Mouse (Mus musculus): ENCODE results near the gene Fthl17b.
"Not testable (repeated sequence)": the region's sequence is repeated elsewhere in the genome, so short reads cannot be mapped to it uniquely, and the experiment has no call there.

The Fthl17b gene

DNA sequence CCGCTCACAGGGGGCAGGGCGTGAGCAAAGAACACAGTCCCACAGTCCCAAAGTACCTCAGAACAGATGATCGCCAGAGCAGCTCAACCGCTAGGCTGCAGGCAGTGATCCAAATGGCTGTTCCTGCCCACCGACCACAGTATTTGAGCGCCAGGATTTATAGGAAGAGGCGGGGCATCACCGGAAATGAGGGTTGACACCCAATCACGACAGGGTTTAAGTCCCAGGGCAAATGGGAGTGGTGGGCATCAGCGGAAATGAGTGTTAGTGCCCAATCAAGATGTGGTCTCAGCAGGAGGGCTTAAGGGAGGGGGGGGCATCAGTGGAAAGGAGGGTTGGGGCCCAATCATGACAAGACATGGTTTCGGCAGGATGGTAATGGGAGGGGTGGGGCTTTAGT is at the start of gene Fthl17b:
Gene Fthl17b (minus strand): TSS at position 101 of the 400 bp plus-strand sequence.
- DNase-seq (ENCODE audit: low spot score in 2 of 2), result not testable (repeated sequence)

DNA sequence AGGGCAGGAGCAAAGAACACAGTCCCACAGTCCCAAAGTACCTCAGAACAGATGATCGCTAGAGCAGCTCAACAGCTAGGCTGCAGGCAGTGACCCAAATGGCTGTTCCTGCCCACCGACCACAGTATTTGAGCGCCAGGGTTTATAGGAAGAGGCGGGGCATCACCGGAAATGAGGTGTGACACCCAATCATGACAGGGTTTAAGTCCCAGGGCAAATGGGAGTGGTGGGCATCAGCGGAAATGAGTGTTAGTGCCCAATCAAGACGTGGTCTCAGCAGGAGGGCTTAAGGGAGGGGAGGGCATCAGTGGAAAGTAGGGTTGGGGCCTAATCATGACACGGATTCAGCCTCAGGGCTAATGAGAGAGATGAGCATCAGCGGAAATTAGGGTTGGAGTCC is 23.9 kb upstream of the Fthl17b start, which contains the start of gene Fthl17d:
Gene Fthl17d (minus strand): TSS at position 101 of the 400 bp plus-strand sequence.
- DNase-seq (ENCODE audit: low spot score in 2 of 2), result not testable (repeated sequence)

DNA sequence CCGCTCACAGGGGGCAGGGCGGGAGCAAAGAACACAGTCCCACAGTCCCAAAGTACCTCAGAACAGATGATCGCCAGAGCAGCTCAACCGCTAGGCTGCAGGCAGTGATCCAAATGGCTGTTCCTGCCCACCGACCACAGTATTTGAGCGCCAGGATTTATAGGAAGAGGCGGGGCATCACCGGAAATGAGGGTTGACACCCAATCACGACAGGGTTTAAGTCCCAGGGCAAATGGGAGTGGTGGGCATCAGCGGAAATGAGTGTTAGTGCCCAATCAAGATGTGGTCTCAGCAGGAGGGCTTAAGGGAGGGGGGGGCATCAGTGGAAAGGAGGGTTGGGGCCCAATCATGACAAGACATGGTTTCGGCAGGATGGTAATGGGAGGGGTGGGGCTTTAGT is 13.7 kb upstream of the Fthl17b start, which contains the start of gene Fthl17c:
Gene Fthl17c (minus strand): TSS at position 101 of the 400 bp plus-strand sequence.
- DNase-seq (ENCODE audit: low spot score in 2 of 2), result not testable (repeated sequence)

DNA sequence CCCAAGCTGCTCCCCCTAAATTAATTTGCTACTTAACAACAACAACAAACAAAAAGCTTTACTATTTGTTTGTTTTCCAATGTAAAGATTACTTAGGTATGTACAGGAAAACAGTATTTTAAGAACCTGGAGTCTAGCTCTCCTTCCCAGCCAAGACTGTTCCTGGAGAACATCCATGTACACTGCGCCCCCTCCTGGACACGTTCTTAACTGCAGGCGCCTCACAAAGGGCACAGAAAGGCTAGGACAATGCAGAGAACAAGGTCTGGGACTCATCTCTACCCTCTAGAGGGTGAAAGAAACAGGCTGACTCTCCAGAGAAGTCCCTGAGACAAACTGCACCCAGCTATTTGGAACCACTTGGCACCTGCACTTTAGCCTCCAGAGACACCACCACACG is 1.8 kb upstream of the Fthl17b start:
- DNase-seq (ENCODE audit: low spot score in 2 of 2), result not testable (repeated sequence)

DNA sequence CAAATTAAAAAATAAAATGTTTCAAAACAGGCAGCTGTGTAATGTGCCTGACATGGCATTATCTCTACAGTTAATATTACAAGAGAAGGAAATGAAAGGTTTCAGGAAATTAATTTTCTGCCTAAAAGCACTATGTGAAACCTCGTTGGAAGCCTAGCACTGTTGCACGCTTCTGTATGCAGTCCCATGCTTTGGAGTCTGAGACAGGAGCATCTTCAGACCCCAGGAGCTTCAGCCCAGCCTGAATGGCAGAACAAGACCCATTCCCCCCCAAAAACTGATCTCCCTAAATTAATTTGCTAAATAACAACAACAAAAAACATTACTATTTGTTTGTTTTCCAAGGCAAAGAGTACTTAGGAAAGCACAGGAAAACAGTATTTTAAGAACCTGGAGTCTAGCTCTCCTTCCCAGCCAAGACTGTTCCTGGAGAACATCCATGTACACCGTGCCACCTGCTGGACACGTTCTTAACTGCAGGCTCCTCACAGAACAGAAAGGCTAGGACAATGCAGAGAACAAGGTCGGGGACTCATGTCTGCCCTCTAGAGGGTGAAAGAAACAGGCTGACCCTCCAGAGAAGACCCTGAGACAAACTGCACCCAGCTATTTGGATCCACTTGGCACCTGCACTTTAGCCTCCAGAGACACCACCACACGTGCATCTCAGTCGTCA is 14.5 kb downstream of the Fthl17b start:
- DNase-seq (ENCODE audit: low spot score in 2 of 2), result peak; percentile 70 to 87

DNA sequence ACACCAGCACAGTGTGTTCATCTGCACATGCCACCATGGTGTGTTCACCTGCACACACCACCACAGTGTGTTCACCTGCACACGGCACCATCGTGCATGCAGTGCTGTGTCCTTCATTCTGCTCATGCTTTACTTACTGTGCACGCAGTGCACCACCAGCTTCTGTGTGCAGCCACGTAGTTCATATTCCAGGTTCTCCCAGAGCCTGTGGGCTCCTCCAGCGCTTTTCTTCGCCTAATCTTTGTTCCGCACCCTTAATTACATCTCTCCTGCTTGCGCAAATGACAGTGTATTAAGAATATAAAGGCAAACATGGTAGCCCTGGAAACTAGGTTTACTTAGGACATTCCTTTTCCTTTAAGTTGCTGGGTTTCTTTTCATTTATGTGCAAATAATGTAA is 18.7 kb downstream of the Fthl17b start:
- DNase-seq (ENCODE audit: low spot score in 2 of 2), result no peak

DNA sequence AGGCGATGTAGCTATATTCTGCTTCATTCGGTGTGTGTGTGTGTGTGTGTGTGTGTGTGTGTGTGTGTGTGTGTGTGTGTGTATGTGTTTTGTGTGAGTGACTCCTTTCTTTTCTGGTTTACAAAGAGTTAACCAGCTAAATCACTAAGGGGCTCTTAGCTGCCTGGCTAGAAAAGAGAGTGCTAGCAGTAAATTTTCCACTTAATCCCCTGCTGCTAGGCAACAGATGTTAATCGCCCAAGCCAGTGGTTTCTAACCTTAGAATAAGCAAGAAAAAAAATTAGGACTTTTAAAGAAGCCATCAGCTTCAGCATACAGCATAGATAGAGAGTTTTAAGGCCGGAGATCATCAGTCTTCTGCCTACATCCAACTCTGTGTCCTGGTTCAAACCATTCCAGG is 35.5 kb downstream of the Fthl17b start:
- DNase-seq (ENCODE audit: low spot score in 2 of 2), result no peak

DNA sequence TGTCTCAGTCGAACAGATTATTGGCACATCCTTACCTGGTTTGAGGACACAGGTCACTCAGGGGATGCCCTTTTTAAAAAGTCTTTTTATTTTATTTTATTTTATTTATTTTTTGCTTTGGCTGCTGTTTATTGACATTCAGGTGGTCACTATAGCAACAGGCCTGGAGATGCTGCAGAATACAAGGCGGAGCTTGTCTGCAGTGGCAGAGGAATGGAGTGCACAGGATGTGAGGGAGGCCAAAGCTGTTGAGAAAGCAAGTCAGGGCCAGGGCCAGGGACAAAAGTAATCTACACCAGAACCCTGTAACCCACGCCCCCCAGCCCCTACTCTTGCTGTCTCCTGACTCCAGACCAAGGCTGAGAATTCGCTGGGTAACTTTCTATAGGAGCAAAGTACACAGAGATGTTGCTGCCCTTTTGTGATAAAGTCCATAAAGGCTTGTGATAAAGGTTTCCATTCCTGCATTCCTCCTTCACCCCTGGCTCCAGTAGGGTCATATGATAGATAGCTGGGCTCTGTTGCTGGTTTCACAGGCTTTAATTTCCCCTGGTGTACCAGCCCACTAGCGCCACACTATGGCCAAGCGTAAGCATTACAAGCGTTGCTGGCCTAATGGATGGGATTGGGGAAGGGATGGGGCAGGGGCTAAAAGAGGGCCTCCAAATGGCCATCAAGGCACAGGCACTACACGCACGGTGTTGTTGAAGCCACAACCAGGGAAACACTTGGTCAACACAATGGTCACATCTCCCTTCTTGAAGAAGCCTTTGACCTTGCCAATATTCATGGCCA is 40.8 kb downstream of the Fthl17b start:
- DNase-seq (ENCODE audit: low spot score in 2 of 2), result peak in 1 of 2 experiments; percentile 6

DNA sequence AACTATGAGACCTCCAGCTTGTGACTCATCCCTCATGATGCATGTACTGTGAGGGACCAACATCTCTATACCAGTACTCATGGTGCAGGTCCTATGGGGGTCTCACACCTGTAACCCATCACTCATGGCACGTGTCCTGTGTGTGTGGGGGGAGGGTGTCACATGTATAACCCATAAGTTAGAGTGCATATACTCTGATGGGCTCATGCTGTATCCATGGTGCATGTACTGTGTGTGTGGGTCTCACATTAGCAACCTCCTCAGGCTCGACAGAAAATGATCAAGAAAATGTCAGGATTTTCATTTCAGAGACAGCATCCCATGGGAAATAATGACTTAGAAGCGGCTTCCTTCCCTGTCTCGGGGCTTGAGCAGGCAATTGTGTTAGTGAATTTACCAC is 41.7 kb downstream of the Fthl17b start:
- DNase-seq (ENCODE audit: low spot score in 2 of 2), result no peak
